Mouse (Mus musculus) thymus, adult 2 months (tissue): Measurements from ENCODE around the gene Tmem132e. TPM values are rescaled to one million over a fixed set of nuclear protein-coding genes. Genes with fewer than 3 reads are reported as not detected.
A peak's percentile ranks its signal among the peaks of the same experiment; 100 is the strongest.

ENCODE experiments used
- DNase-seq: peaks from one replicate; pipeline ENCODE4 v3.0.0; 2021
- H3K27ac ChIP-seq: fragments of 200-500 bp; 2 replicates; pipeline ENCODE4 v1.5.1; 2012; ENCODE audit warnings: low read length, control low read depth; ENCODE audit not compliant: control insufficient read depth, insufficient read depth
- H3K27me3 ChIP-seq: fragments of 200-500 bp; 2 replicates; pipeline ENCODE4 v1.6.1; 2012; ENCODE audit warnings: mild to moderate bottlenecking, low read length, moderate library complexity, mixed read lengths; ENCODE audit not compliant: control insufficient read depth, insufficient read depth
- H3K36me3 ChIP-seq: fragments of 200-500 bp; 2 replicates; pipeline ENCODE4 v1.6.1; 2012; ENCODE audit warnings: mild to moderate bottlenecking, low read length, moderate library complexity; ENCODE audit not compliant: control insufficient read depth, insufficient read depth
- H3K4me1 ChIP-seq: fragments of 200-500 bp; replicated peaks from 2 replicates; pipeline ENCODE4 v1.6.1; 2012; ENCODE audit warnings: low read length; ENCODE audit not compliant: control insufficient read depth, insufficient read depth
- H3K4me3 ChIP-seq: fragments of 200-500 bp; 2 replicates; pipeline ENCODE4 v1.5.1; 2012; ENCODE audit warnings: mild to moderate bottlenecking, low read length, control low read depth, moderate library complexity; ENCODE audit not compliant: control insufficient read depth, insufficient read depth
- CTCF ChIP-seq: fragments of 200-500 bp; IDR thresholded peaks from 2 replicates; pipeline ENCODE4 v1.5.1; 2012; ENCODE audit warnings: mild to moderate bottlenecking, control low read depth, low read length, moderate library complexity, borderline replicate concordance; ENCODE audit not compliant: control insufficient read depth, poor library complexity, insufficient read depth; ENCODE audit errors: extremely low read depth
- POLR2A ChIP-seq: fragments of 200-500 bp; IDR thresholded peaks from 2 replicates; pipeline ENCODE4 v1.6.1; 2012; ENCODE audit warnings: mild to moderate bottlenecking, low read length, control low read depth, moderate library complexity; ENCODE audit not compliant: control insufficient read depth, poor library complexity, insufficient read depth; ENCODE audit errors: extremely low read depth
- WGBS: fragments of 180-500 bp; shearing (Covaris S2); methylation state at CpG from one replicate; pipeline ENCODE4 v1.1.7; 2018; 5-methylcytosine and 5-hydroxymethylcytosine counted together
- polyA plus RNA-seq: library from polyadenylated mRNA; depleted of rRNA; stranded (reverse); fragments of >200 nt; gene quantifications from 2 replicates; pipeline ENCODE4 v1.2.3, GENCODE M21; 2012

Gene Tmem132e
- polyA plus RNA-seq, 1 experiment: 0.13 TPM

- no peak overlapping the region for H3K27ac ChIP-seq
- H3K36me3 ChIP-seq: no peaks in the 10 kb centered on the region
- 18% methylated on average over 3 of the region's 3 CpGs for WGBS
- no peaks in the 10 kb centered on the region for H3K4me1 ChIP-seq
- TF ChIP-seq CTCF: peak; percentile 44; the same call in 1 of the 2 replicates
- TF ChIP-seq POLR2A: no peak
- no peak overlapping the region for H3K4me3 ChIP-seq
- DNase-seq: peak; percentile 15
- H3K27me3 ChIP-seq: no peaks in the 10 kb centered on the region
Observed at GRCm38 (mm10) chr11:82399621-82400020, 10.9 kb downstream of the Tmem132e start.

- DNase-seq: no peak
- Histone ChIP-seq H3K4me3 (no peak overlapping the region), H3K4me1 (no peaks in the 10 kb centered on the region), H3K36me3 (no peaks in the 10 kb centered on the region), H3K27me3 (no peaks in the 10 kb centered on the region), H3K27ac (no peak overlapping the region)
- 61% methylated on average over 3 of the region's 3 CpGs for WGBS
- TF ChIP-seq CTCF (no peak), POLR2A (no peak)
Observed at GRCm38 (mm10) chr11:82405641-82406040, 16.9 kb downstream of the Tmem132e start.

- no peak for DNase-seq
- Histone ChIP-seq H3K36me3 (no peaks in the 10 kb centered on the region), H3K4me3 (no peak overlapping the region), H3K27ac (no peak overlapping the region), H3K27me3 (no peaks in the 10 kb centered on the region), H3K4me1 (no peaks in the 10 kb centered on the region)
- no peak for TF ChIP-seq POLR2A
- no peak for TF ChIP-seq CTCF
- 75% methylated on average over 11 of the region's 11 CpGs for WGBS
Observed at GRCm38 (mm10) chr11:82406358-82407221, 17.9 kb downstream of the Tmem132e start.

- Histone ChIP-seq H3K36me3 (no peaks in the 10 kb centered on the region), H3K27ac (no peak overlapping the region), H3K27me3 (no peaks in the 10 kb centered on the region), H3K4me1 (no peaks in the 10 kb centered on the region), H3K4me3 (no peak overlapping the region)
- no peak for DNase-seq
- WGBS: 81% methylated on average over 1 of the region's 1 CpGs
- TF ChIP-seq CTCF (no peak), POLR2A (no peak)
Observed at GRCm38 (mm10) chr11:82412496-82412895, 23.8 kb downstream of the Tmem132e start.

GRCm38 (mm10) chr11:82418337-82419041 is 29.8 kb downstream of the Tmem132e start:
- TF ChIP-seq CTCF (no peak), POLR2A (no peak)
- no peak overlapping the region for H3K27ac ChIP-seq
- H3K4me3 ChIP-seq: no peak overlapping the region
- H3K4me1 ChIP-seq: no peaks in the 10 kb centered on the region
- no peak for DNase-seq
- H3K27me3 ChIP-seq: no peaks in the 10 kb centered on the region
- H3K36me3 ChIP-seq: no peaks in the 10 kb centered on the region
- WGBS: 87% methylated on average over 8 of the region's 9 CpGs

GRCm38 (mm10) chr11:82421909-82422308 is 33.2 kb downstream of the Tmem132e start:
- Histone ChIP-seq H3K36me3 (no peaks in the 10 kb centered on the region), H3K27ac (no peak overlapping the region), H3K4me1 (no peaks in the 10 kb centered on the region), H3K27me3 (no peaks in the 10 kb centered on the region), H3K4me3 (no peak overlapping the region)
- TF ChIP-seq CTCF (no peak), POLR2A (no peak)
- DNase-seq: no peak
- WGBS: 20% methylated on average over 5 of the region's 5 CpGs
